Mouse (Mus musculus) naive thymus-derived CD4-positive, alpha-beta T cell, adult 2 months (primary cell): ENCODE data around the gene Ankrd44.

Experiments
- DNase-seq: peaks from one replicate; pipeline ENCODE4 v3.0.0-alpha.2; 2011; ENCODE audit warnings: low read depth

Gene Ankrd44

DNA sequence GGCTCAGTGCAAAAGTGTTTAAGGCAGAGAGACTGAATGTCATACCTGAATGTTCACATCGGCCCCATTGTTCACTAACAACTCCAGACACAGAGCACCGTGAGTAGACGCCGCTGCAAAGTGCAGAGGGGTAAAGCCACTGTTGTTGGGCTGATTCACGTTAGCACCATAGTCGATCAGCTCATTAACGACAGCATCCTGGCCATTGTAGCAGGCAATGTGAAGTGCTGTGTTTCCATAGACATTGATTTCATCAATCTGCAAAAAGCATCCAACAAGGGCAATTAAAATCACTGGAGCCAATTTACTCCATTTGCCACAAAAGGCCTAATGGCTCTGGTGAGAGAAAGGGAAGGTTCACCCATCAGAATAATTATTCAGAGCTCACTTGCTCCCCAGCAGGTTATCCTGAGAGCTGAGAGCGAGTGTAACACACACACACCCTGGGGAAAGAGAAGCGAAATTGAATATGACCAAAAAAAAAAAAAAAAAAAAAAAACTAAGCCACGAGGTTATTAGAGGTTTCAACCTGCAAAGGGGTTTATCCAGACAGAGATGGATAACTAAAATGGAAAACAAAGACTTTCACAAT is 163.9 kb downstream of the Ankrd44 start:
- DNase-seq: no peak

DNA sequence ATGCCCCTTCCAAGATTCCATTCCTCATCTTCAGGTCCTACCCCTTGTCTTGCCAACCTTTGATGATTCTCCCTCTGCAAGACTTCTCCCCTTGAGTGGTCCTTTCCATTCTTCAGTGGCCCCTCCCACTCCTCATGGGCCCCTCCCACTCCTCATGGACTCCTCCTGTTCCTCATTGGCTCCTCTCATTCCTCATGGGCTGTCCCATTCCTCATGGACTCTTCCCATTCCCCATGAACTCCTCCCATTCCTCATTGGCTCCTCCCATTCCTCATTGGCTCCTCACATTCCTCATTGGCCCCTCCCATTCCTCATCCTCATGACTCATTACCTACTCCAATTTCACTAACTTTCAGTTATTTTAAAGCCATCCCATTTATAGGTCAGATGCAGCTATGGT is 166.3 kb downstream of the Ankrd44 start:
- DNase-seq: no peak

DNA sequence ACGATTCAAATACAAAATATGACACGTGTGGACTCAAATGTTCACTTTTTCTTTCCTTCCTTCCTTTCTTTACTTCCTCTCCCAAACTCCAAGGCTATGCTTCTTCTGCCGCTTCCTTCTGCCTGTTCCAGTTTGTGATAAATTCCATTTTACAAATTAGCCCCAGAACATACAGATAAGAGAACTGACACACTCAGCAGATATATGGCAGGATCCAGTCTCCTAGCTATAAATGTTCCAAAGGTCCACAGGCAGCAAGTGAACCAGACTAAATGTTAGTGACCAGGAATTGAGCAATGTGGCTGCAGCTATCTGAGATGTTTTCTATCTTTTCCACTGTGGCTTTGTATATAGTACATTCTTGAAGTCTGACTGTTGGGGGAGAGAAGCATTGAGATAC is 168.9 kb downstream of the Ankrd44 start:
- no peak for DNase-seq

DNA sequence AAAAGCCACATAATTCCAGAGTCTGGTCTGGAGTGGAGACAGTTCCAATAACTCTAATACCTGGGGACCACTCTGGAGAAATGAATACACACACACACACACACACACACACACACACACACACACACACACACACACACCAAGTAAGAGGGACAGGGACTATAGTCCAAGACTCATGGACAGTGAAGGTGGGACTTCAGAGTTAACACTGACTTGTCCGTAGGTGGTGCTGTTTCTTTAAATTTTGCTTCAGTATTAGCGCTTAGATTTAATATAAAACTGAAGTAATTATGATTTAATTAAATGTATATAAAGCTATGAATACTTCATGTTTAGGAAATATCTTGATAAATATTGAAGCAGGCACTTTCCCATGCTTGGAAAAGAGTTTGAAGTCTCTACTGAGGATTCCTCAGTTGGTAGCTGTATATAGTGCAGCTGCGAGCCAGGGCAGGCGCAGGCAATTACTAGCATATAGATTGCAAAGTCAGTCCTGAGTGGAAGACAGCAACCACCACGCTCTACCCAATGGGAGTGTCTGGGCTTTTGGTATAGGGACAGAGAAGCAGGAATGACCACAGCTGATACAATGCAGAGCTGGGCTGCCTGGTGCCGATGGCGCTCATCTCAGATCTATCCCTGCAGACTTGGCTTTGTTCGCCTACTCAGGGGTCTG is 170.4 kb downstream of the Ankrd44 start:
- DNase-seq: no peak

DNA sequence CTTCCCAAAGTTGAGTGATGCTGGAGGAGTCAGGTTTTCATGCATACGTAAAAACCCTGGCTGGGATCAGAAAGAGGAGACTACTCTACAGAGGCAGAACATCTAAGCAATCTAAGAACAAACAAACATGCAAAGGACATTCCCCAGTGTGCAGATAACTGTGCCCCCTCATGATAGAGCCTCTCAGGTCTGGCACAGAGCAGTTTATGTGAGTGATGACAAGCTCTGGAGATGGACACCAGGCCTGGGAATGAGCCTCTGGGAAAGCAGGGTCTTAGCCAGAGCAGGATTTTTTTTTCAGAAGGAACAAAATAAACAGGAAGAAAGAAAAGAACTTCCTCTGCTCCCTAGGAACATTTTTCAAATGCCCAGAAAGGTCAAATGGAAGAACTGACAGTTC is 176.2 kb downstream of the Ankrd44 start:
- DNase-seq: no peak

DNA sequence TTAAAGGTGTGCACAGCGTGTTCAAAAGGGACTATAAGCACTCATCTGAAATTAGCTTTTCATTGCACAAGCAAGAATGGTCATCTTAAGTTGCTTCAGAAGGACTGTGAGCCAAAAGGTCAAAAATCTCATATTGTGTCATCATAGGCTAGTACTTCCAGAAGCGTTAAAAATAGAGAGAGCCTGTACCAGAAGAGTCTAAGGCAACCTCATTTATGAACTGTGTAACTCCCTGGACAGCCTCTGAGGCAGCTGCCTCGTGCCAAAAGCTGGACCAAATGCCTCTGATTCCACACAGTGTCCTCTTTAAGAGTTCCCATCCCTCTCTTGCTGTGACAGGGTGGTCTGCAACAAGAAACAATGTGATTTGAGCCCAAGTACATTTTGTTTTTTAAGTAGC is 176.7 kb downstream of the Ankrd44 start:
- no peak for DNase-seq

DNA sequence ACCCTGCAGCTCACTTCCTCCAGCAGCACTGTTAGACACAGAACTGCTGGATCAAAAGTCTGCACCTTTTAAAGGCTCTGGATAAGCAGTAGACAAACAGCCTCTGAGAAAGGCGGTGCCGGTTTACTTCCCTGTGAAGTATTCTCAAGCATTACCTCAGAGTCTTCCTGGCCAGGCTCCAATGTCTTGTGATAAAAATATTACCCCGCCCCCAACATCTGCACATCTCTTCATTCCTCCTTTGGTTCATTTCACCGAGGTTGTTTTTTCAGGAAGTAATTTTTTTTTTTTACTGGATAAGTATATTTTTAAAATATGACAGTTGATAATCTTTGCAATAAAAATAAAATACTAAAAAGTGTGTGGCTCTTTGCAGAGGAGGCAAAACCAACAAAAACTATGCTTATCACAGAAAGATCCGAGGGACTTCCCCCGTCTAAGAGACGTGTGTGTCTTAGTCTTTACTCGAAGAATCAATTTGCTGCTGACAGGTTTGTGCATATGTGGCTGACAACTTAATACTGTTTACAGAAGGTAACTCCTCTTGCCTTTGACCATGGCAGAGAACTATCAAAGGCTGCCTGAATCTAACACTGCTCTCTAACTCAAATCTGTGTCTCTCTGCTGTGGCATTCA is 178.3 kb downstream of the Ankrd44 start:
- DNase-seq: peak; percentile 72

DNA sequence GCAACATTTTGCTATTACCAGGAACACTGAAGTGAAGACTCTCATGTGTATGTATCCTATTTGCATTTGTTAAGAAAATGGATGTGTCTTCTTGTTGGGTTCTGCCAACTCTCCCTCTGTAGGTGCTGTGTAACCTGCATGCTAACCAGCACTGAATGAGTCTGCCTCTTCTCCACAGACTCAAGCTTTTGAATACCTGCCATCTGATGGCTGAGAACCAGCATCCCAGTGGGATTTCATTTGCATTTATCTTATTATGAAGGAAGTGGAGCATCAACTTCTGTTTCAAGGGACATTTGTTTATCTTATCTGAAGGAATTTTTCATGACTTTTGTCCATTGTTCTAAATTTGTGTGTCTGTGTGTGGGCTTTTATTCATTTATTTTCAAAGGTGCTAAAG is 180.5 kb downstream of the Ankrd44 start:
- no peak for DNase-seq

DNA sequence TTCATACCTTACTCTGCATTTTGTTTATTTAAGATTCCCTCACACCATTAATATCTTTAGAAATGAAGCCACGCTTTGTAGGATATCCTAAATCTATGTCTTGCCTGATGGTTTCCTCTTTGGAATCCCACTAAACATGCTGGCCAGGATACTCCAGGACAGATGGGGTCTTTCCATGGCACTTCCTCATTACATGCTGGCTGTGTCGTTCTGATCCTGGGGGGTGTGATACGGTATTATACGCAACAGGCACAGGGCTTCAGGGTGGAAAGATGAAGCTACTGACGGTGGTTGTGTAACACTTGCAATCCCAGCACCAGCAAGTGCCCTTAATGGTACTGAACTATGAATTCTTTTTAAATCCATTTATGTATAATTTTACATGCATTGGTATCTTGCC is 182.0 kb downstream of the Ankrd44 start:
- no peak for DNase-seq

DNA sequence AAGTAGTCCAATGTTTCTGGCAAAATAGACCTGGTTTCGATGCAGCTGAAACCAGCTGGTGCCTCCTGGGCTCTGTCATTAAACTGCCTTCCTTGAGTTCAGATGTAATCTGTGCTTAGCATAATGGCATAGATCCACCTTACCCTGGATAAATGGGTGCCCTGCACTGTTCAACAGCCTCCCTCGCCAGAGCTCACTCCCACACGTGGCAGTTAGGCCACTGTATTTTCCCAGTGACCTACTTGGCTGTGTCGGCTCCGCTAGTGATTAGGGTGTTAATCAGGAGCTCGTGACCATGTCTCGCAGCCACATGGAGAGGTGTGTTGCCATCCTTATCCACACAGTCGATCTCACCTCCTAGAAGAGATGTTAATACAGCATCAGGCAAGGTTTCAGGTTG is 183.1 kb downstream of the Ankrd44 start:
- no peak for DNase-seq

DNA sequence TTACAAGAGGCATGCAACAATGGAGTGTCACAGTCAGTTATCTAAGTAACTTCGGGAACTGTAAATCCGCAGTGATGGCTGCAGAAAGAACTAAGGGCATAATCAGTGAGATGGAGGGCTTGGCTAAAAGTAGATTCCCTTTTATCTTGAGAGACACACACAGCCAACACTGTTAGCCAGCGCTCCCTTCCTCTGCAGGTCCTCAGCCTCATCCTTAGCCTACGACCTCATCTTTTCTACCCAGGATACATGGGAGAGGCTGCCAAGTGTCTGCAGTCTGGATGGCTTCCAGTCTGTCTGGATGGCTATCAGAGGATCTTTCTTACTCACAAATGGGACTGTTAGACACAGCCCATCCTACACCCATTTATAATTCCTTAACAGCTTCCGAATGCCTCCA is 185.3 kb downstream of the Ankrd44 start:
- no peak for DNase-seq

DNA sequence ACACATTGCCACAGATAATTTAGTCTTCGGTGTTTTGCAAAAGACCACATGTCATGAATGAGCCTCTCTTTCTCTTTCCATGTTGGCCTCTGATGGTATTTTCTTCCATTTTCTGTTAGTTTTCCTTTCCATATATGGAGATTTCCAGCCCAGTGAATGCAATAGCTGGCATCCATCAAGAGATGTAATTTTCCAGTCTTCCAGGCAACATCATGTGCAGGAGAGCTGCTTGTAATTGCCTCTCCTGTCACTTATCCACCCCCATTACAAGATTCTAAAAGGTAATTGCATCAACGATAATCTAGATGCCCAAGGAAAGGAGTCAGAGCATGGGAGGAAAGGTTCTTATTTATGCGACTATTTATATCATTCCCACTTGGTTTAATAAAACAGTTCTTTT is 188.7 kb downstream of the Ankrd44 start:
- DNase-seq: no peak

DNA sequence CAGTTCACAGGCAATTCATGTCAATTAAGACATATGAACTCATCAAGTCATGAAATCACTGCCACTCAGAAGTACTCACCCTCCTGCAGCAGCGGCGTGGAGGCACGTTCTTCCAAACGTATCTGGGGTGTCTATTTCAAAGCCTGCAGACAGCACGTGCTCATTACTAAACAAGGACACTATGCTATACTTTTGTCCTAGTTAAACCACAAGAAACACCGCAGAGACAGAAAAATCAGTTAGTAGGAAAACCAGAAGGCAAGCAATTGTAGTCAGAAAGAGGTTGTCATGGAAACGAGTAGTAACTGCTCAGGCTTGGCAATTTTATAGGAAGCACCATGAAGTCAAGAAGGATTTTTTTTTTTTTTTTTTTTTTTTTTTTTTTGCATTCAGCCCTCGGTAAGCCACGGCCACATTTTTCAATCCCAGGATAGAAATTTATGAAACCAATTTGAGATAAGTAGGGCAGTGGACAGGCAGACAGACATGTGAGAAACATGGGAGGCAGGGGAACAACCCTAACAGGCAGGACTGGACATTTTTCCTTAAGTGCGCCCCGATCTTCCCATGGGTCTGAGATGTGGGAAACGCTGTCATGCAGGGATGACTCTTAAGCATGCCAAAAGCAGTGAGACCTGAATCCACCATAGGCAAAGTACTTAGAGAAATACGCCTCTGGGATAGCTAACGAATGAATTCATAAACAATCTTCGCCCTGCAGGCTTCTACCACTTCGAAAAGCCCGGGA is 191.1 kb downstream of the Ankrd44 start:
- no peak for DNase-seq

DNA sequence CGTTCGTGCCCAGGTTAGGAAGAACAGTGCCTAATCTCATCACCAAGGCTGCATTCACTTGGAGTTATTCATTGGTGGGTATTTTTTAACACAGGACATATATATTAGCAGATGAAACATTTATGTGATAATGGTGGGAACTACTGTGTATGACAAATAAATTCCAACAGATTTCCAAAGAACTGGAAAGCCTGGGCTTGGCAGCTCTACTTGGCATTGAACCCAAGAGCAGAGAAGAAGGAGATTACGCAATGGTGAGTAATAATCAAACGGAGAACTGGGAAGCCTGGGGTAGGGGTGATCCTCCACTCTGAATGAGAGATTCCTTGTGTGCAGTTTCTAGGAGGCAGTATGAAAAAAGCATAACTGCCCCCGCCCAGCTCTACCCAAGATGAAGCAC is 196.9 kb downstream of the Ankrd44 start:
- no peak for DNase-seq

DNA sequence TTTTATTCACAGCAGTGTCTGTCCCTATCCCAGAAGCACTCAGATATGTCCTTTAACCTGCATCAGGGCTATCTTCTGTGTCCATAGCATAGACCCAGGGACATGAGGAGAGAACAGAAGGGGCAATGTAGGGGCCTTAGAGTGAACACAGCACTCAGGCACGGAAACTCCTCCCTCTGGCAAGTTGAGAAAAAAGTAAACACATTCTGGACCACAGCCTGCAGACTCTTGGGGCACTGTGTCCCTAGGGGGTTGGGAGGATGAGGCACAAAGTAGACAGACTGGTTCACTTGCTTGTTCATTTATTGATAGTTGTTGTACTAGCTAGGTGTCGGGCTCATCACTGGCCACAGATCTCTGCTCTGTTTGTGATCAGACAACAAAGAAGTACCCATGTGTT is 199.6 kb downstream of the Ankrd44 start:
- DNase-seq: no peak

DNA sequence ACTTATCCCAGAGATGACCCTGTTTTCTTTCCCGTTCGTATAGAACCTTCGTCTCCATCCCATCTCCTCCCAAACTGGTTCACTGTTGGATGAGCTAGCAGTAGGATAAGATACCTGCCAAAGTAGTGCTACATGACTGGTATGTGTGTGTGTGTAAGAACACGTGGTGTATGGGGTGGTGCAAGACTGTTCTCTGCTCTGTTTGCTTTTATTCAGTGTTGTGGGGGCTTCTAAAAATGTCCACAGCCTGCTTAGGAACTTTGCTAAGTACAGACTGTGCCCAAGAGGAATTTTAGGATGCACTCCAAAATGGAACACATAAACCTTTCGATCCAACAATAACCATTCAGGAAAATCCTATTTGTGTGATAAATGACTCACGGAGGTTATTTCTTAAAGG is 209.3 kb downstream of the Ankrd44 start:
- no peak for DNase-seq

DNA sequence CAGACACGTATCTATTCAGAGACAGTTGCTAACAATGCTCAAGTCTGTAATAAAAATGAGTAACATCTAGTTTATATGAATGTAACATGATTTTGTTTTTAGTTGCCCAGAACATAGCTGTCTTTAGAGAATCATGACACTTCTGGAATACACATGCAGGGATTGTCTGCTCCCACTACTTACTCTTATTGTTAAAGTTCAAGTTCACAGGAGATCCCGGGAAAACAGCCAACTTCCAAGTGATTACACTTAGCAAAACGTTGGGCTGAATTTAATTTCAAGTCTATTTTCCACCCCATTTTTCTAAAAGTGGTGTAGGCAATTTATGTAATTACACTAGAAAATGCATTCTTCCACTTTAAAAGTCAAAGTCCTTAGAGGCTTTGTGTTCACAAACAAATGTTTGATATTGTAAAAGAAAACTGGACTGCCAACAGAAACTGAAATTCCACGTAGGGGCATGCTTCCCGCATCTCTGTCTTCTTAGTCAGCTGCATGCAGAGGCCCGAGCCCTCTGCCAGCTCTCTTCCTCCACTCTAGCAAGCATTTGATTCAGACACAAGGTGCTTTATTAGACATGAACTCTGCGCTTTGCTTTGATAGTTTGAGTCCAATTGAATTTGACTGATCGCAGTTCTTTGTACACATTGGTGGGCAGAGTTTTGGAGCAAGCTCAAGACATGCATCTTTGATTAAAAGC is 211.0 kb downstream of the Ankrd44 start:
- no peak for DNase-seq

DNA sequence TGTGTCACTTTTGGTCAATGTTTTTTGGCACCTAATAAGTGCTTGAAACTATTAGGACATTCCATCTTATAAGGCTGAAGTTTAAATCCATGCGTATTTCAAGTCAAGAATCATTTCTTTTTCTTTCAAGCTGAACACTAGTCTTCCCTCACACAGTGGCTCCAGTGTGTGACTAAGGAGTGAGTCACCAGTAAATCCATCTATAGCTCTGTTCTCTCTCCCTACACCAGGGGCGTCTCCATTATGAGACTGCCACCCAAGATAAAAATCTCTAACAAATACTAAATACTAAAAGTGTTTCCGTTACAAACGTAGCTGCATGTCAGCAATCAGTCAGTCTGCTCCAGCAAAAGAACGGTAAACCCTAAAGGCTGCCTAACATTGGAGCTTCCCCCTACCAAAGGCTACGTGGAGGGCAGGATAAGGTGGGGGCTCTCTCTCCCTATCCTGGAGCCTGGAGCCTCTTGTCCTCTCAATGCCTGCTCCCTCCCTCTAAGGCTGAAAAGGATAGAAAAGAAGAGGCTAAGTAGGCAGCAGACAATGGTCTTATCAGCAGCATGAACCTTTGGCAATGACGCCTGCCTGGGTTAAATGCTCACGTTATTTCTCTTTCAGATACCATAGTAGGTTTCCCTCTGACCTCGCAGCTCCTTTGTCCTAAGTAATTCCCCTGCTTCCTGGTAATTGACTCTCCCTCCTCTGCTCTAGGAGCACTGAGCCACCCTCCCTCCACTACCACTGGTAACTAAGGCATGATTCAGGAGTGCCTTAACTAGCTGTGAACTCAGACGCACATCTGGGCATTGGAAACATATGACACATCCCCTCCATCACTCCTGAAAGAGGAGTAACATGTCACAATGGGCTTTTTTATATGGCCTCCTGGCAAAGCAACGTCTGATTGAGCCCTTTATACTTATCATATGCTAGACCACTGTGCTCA is 212.7 kb downstream of the Ankrd44 start:
- no peak for DNase-seq

DNA sequence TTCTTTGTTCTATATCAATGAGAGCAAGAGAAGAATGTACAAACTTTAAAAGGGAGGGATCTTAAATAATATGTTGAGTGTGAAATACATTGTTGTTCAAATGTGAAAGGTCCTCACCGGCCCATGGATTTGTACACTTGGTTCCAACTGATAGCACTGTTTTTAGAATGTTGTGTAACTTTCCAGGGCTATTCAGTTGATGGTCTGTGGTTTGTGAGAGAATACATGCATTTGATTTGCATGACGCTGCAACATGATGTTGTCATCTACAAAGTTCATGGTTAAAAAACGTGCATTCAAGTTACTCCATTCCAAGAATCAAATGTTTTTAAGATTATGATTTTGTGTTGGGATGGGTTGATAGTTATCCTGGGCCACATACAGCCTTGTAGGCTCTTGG is 214.6 kb downstream of the Ankrd44 start:
- DNase-seq: no peak

DNA sequence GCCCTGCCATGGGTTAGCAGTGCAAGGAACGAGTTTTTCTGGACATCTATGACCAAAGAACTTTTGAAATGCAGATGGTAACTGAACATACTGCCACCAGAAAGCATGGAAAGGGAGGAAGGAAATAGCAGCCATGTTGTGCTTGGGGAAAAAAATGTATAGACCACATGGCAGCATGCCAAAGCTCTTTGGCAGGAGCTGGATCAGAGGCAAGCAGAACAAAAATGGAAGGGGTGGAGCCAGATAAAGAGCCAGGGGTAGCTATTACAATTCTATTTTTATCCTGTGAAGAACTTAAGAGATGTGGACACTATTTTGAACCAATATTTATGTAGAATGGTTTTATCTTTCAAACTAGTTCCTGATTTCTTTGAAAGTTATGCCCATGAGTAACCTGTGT is 215.6 kb downstream of the Ankrd44 start:
- DNase-seq: no peak

DNA sequence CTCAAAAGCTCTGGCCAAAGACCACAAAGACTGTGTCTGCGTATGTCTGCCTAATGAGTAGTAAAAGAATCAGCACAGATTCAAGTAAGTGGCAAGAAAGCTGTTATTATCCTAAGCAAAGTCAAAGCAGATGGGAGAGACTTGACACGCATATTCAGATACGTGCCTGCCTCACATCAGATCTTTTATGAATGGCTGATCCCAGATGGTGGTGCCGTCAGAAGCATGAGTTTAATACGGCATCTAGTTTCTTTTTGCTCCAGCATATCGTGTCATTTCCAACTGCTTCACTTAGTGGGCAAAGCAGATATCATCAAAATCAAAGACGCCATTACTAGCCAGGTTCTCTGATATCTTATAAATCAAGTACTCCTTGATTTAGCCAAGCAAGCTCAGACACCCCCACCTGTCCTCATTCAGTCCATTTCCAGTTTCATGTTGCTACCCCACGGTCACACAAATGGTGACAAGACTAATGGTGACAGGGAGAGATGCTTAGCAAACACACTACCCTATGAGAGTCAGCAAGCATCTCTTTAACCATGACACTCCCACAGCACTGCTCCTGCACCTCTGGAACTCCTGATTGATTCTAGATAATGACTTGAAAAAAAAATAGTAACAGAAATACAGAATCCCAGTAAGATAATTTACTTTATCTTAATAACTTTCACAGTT is 218.2 kb downstream of the Ankrd44 start:
- DNase-seq: no peak
